Mouse (Mus musculus): ENCODE measurements at regions not wholly inside any gene's neighbourhood (a gene's known extent, or its start where the extent isn't known, plus 50 kb on each side); places are given as distances from the start of the nearest gene placed in this dataset.

- TF ChIP-seq FLI1 (IDR thresholded peaks at IDR 0.05; ENCODE audit: low read length) = no peak
- TF ChIP-seq GATA1 (IDR thresholded peaks at IDR 0.05; ENCODE audit: borderline replicate concordance, low read length) = no peak
Observed at GRCm38 (mm10) chr12:32617031-32617430, 202.3 kb upstream of the Nampt start.
